Mouse (Mus musculus) bone marrow macrophage, adult 2 months (primary cell): ENCODE measurements around the gene Umps.

Experiments used
- CTCF ChIP-seq: IDR thresholded peaks from 2 replicates; pipeline ENCODE4 v1.5.1; 2012; ENCODE audit warnings: low read depth, mild to moderate bottlenecking, low read length, moderate library complexity
- POLR2A ChIP-seq: IDR thresholded peaks from 2 replicates; pipeline ENCODE4 v1.6.1; 2012; ENCODE audit warnings: mild to moderate bottlenecking, low read depth, low read length, borderline replicate concordance

GRCm38 (mm10) chr16:33927263-33927824 is 39.5 kb downstream of the Umps start:
- TF ChIP-seq CTCF = no peak
- TF ChIP-seq POLR2A = no peak
